Mouse (Mus musculus) E14TG2a.4 (cell line): ENCODE measurements at regions not wholly inside any gene's neighbourhood (a gene's known extent, or its start where the extent isn't known, plus 50 kb on each side); places are given as distances from the start of the nearest gene placed in this dataset.
A peak's percentile ranks its signal among the peaks of the same experiment; 100 is the strongest.

Experiments
- CTCF ChIP-seq: conservative IDR thresholded peaks from 2 replicates; pipeline ENCODE4 v1.5.1; 2014; ENCODE audit warnings: low read length
- POU5F1 ChIP-seq: IDR thresholded peaks from 2 replicates; pipeline ENCODE4 v1.6.1; 2014; ENCODE audit warnings: low read length, borderline replicate concordance

DNA sequence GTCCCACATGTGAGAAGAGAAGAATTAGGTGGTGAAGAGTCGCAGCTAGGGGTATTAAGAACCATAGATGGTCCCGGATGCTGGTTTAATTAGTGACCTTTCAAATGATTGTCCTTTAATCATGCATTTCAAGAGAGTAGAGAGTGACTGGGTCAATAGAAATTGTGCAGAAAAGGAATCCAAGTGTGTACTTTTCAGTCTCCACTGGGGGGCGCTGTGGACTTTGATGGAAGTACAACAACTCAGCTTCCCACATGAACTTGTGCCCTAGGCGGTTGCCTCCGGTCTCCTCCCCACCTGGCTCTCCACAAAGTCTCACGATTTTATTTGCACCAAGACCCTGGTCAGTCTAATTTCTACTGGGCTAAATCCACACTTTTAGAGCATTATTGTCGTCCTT lies 142.8 kb upstream of the Zfp618 start:
- TF ChIP-seq CTCF (peak; percentile 51), POU5F1 (no peak)
